Mouse (Mus musculus): ENCODE data around the gene Hypk.

GRCm38 (mm10) chr2:121446506-121446905 is 6.6 kb upstream of the Hypk start:
- TF ChIP-seq CTCF (IDR thresholded peaks at IDR 0.05; ENCODE audit: low read depth) (no peak), EP300 (IDR thresholded peaks at IDR 0.05; ENCODE audit: low read depth) (no peak)

All from liver, embryonic 14.5 days (tissue).